Mouse (Mus musculus): ENCODE results near the gene Olfr954. TPM values are rescaled to one million over a fixed set of nuclear protein-coding genes. Genes with fewer than 3 reads are reported as not detected.

The Olfr954 gene
- not detected in 2 replicates for polyA plus RNA-seq (2012; rRNA removed; ENCODE audit: low replicate concordance)

GRCm38 (mm10) chr9:39456401-39456800 is at the start of gene Olfr954:
TSS of gene Olfr954 (plus strand) at chr9:39456701.

GRCm38 (mm10) chr9:39427048-39427447 is 29.5 kb upstream of the Olfr954 start, which contains the start of gene Olfr952:
TSS of gene Olfr952 (minus strand) at chr9:39427148.

GRCm38 (mm10) chr9:39471844-39472243 is 15.3 kb downstream of the Olfr954 start, which contains the start of gene Olfr955:
TSS of gene Olfr955 (minus strand) at chr9:39471944.

GRCm38 (mm10) chr9:39493895-39494294 is 37.4 kb downstream of the Olfr954 start, which contains the start of gene Olfr44:
TSS of gene Olfr44 (minus strand) at chr9:39493995.

Other genes with a start within 250 kb of the Olfr954 start
- gene Olfr1537, start 206.7 kb upstream of the Olfr954 start, polyA plus RNA-seq (2012; rRNA removed; ENCODE audit: low replicate concordance): not detected in 2 replicates
- not detected in 2 replicates for gene Olfr945, start 179.9 kb upstream of the Olfr954 start, polyA plus RNA-seq (2012; rRNA removed; ENCODE audit: low replicate concordance)
- not detected in 2 replicates for gene Olfr948, start 130.7 kb upstream of the Olfr954 start, polyA plus RNA-seq (2012; rRNA removed; ENCODE audit: low replicate concordance)
- not detected in 2 replicates for gene Olfr951, start 69.3 kb upstream of the Olfr954 start, polyA plus RNA-seq (2012; rRNA removed; ENCODE audit: low replicate concordance)
- not detected in 2 replicates for gene Olfr952, start 29.6 kb upstream of the Olfr954 start, polyA plus RNA-seq (2012; rRNA removed; ENCODE audit: low replicate concordance)
- gene Olfr955, start 15.2 kb downstream of the Olfr954 start, polyA plus RNA-seq (2012; rRNA removed; ENCODE audit: low replicate concordance): not detected in 2 replicates
- gene Olfr44, start 37.3 kb downstream of the Olfr954 start, polyA plus RNA-seq (2012; rRNA removed; ENCODE audit: low replicate concordance): not detected in 2 replicates
- not detected in 2 replicates for gene Olfr957, start 59.1 kb downstream of the Olfr954 start, polyA plus RNA-seq (2012; rRNA removed; ENCODE audit: low replicate concordance)
- not detected in 2 replicates for gene Olfr958, start 97.4 kb downstream of the Olfr954 start, polyA plus RNA-seq (2012; rRNA removed; ENCODE audit: low replicate concordance)
- gene Olfr959, start 118.9 kb downstream of the Olfr954 start, polyA plus RNA-seq (2012; rRNA removed; ENCODE audit: low replicate concordance): not detected in 2 replicates
- 0.30 and 1.8 TPM in 2 replicates for gene AW551984, start 147.7 kb downstream of the Olfr954 start, polyA plus RNA-seq (2012; rRNA removed; ENCODE audit: low replicate concordance)
- not detected in 2 replicates for gene Olfr148, start 154.0 kb downstream of the Olfr954 start, polyA plus RNA-seq (2012; rRNA removed; ENCODE audit: low replicate concordance)
- not detected in 2 replicates for gene Olfr960, start 164.7 kb downstream of the Olfr954 start, polyA plus RNA-seq (2012; rRNA removed; ENCODE audit: low replicate concordance)
- not detected in 2 replicates for gene Olfr961, start 188.4 kb downstream of the Olfr954 start, polyA plus RNA-seq (2012; rRNA removed; ENCODE audit: low replicate concordance)
- gene Olfr963, start 210.5 kb downstream of the Olfr954 start, polyA plus RNA-seq (2012; rRNA removed; ENCODE audit: low replicate concordance): not detected in 2 replicates

Data from duodenum, adult 2 months (tissue).